Mouse (Mus musculus): ENCODE results near the gene Rec114.

DNA sequence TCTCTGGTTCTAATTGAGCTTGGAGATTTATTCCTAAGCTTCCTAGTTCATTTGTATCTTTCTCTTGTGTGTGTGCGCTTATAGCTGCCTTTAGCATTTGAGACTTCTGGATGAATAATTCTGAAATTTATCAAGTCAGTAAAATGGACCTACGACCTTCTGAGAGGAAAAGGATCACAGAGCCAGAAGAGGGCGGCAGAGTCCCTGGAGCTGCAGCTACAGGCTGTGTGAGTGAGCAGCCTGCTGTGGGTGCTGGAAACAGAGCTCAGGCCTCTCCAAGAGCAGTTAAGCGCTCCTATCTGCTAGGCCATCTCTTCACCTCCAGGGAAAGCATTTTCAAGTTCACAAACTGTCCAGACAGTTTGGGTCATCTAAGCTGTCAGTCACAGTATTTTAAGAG is 81.8 kb downstream of the Rec114 start:
- no peak for TF ChIP-seq POLR2A (IDR thresholded peaks at IDR 0.05; ENCODE audit: extremely low read depth, insufficient read depth, low read length)
- peak; percentile 27; the same call in 1 of the 2 replicates for TF ChIP-seq CTCF (IDR thresholded peaks at IDR 0.05; ENCODE audit: low read depth, low read length)
